Mouse (Mus musculus) embryonic facial prominence, embryonic 11.5 days (tissue): ENCODE measurements around the gene Tmem132c. TPM values are rescaled to one million over a fixed set of nuclear protein-coding genes. Genes with fewer than 3 reads are reported as not detected.

ENCODE experiments used
- ATAC-seq: fragments of 200-750 bp; cut with Nextera tagmentation; replicated peaks from 2 replicates; pipeline ENCODE4 v1.8.0; 2017; ENCODE audit warnings: low read depth; ENCODE audit not compliant: insufficient number of reproducible peaks, low FRiP score, low TSS enrichment
- DNase-seq: peaks from one replicate; pipeline ENCODE4 v3.0.0-alpha.2; 2015; ENCODE audit warnings: low spot score
- H3K27ac ChIP-seq: fragments of 300-500 bp; sonication (generic); replicated peaks from 2 replicates; pipeline ENCODE4 v1.5.1; 2014; ENCODE audit warnings: mild to moderate bottlenecking, low read depth, low read length, control low read depth
- H3K27me3 ChIP-seq: fragments of 300-500 bp; sonication (generic); 2 replicates; pipeline ENCODE4 v1.6.1; 2014; ENCODE audit warnings: mild to moderate bottlenecking, low read length, moderate library complexity, mixed read lengths; ENCODE audit not compliant: control insufficient read depth, insufficient read depth
- H3K36me3 ChIP-seq: fragments of 300-500 bp; sonication (generic); replicated peaks from 2 replicates; pipeline ENCODE4 v1.6.1; 2014; ENCODE audit warnings: low read depth, mild to moderate bottlenecking, low read length, moderate library complexity, mixed read lengths; ENCODE audit not compliant: control insufficient read depth, insufficient read depth
- H3K4me1 ChIP-seq: fragments of 300-500 bp; sonication (generic); 2 replicates; pipeline ENCODE4 v1.6.1; 2014; ENCODE audit warnings: low read length, mixed read lengths; ENCODE audit not compliant: control insufficient read depth, insufficient read depth
- H3K4me2 ChIP-seq: fragments of 300-500 bp; sonication (generic); 2 replicates; pipeline ENCODE4 v1.6.1; 2014; ENCODE audit warnings: low read depth, mild to moderate bottlenecking, control low read depth, low read length, moderate library complexity
- H3K4me3 ChIP-seq: fragments of 300-500 bp; sonication (generic); 2 replicates; pipeline ENCODE4 v1.5.1; 2014; ENCODE audit warnings: low read depth, low read length, control low read depth
- H3K9ac ChIP-seq: fragments of 300-500 bp; sonication (generic); replicated peaks from 2 replicates; pipeline ENCODE4 v1.6.1; 2014; ENCODE audit warnings: mild to moderate bottlenecking, control low read depth, low read length
- H3K9me3 ChIP-seq: fragments of 300-500 bp; sonication (generic); replicated peaks from 2 replicates; pipeline ENCODE4 v1.6.1; 2016; ENCODE audit warnings: mild to moderate bottlenecking, low read length, inconsistent platforms, mixed read lengths; ENCODE audit not compliant: control insufficient read depth
- WGBS: fragments of 180-500 bp; shearing (Covaris S2); extraction: QIAGEN DNeasy Blood & Tissue Kit; methylation state at CpG from one replicate; pipeline ENCODE4 v1.1.7; 2014; 5-methylcytosine and 5-hydroxymethylcytosine counted together
- polyA plus RNA-seq: library from polyadenylated mRNA; unstranded; fragments of >200 nt; fragmentation: Nextera tagmentation; extraction: Ambion mirVana; gene quantifications from 2 replicates; pipeline ENCODE4 v1.2.1, GENCODE M21; 2014

Gene Tmem132c
- polyA plus RNA-seq, 1 experiment from 2014 or later, result 31.0 TPM

GRCm38 (mm10) chr5:127235203-127235602 lies 6.4 kb upstream of the Tmem132c start:
- WGBS, result 3% methylated on average over 11 of the region's 11 CpGs
- peak; percentile 93 for DNase-seq
- peak; percentile 70 for ATAC-seq
- Histone ChIP-seq H3K4me2 (no peak overlapping the region; the same call in 1 of the 2 replicates), H3K9me3 (no peaks in the 10 kb centered on the region), H3K36me3 (no peaks in the 10 kb centered on the region), H3K27ac (no peak overlapping the region), H3K4me1 (no peaks in the 10 kb centered on the region), H3K27me3 (peaks cover 2% of the 10 kb centered on the region; the same call in 1 of the 2 replicates), H3K4me3 (no peak overlapping the region), H3K9ac (no peak overlapping the region)

DNA sequence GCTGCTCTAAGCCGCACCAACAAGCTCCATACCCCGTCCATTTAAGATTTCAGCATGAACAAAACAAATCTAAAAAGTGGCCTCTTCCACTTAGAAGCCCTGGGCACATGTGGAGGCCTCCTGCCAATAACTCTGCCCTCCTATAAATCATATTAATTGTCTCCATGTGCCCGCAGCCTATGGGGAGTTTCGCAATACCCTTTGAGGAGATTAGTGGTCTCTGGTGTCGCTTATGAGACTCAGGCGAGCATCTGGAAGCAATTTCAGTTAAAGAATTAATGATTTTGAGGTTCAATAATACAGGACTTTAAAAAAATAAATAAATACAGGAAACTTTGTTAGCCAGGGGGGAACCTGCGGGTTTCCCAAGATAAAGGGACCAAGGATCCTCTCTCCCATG lies 1.9 kb upstream of the Tmem132c start:
- 26% methylated on average over 7 of the region's 7 CpGs for WGBS
- no peaks in the 10 kb centered on the region for H3K9me3 ChIP-seq
- DNase-seq, result peak; percentile 95
- H3K4me2 ChIP-seq, result no peak overlapping the region
- 0 out of 2 replicates have a peak, but pooled peaks cover 4% of the 10 kb centered on the region for H3K4me1 ChIP-seq
- H3K36me3 ChIP-seq, result no peaks in the 10 kb centered on the region
- no peak overlapping the region for H3K9ac ChIP-seq
- no peak overlapping the region for H3K27ac ChIP-seq
- ATAC-seq, result no peak
- H3K27me3 ChIP-seq, result peaks cover 5% of the 10 kb centered on the region; the same call in 1 of the 2 replicates
- no peak overlapping the region for H3K4me3 ChIP-seq

- no peak overlapping the region; the same call in 1 of the 2 replicates for H3K9ac ChIP-seq
- no peak overlapping the region for H3K27ac ChIP-seq
- WGBS, result 16% methylated on average over 4 of the region's 4 CpGs
- peak overlapping the region; percentile 88 for H3K4me2 ChIP-seq
- ATAC-seq, result no peak
- no peaks in the 10 kb centered on the region for H3K36me3 ChIP-seq
- H3K4me1 ChIP-seq, result 0 out of 2 replicates have a peak, but pooled peaks cover 4% of the 10 kb centered on the region
- H3K9me3 ChIP-seq, result no peaks in the 10 kb centered on the region
- H3K4me3 ChIP-seq, result 0 out of 2 replicates have a peak overlapping the region, but pooled peaks have one; percentile 68
- no peak for DNase-seq
- H3K27me3 ChIP-seq, result peaks cover 5% of the 10 kb centered on the region; the same call in 1 of the 2 replicates
Observed at GRCm38 (mm10) chr5:127240646-127241045, 962 bp upstream of the Tmem132c start.

GRCm38 (mm10) chr5:127241925-127242762 lies 536 bp downstream of the Tmem132c start:
- Histone ChIP-seq H3K27ac (peak overlapping the region; percentile 62), H3K27me3 (peaks cover 3% of the 10 kb centered on the region; the same call in 1 of the 2 replicates), H3K36me3 (no peaks in the 10 kb centered on the region), H3K4me3 (peak overlapping the region; percentile 68), H3K9me3 (no peaks in the 10 kb centered on the region), H3K9ac (peak overlapping the region; percentile 61), H3K4me1 (0 out of 2 replicates have a peak, but pooled peaks cover 4% of the 10 kb centered on the region), H3K4me2 (peak overlapping the region; percentile 88)
- ATAC-seq (peak; percentile 77), DNase-seq (peak; percentile 62)
- WGBS, result under 1% methylated on average over 70 of the region's 73 CpGs

DNA sequence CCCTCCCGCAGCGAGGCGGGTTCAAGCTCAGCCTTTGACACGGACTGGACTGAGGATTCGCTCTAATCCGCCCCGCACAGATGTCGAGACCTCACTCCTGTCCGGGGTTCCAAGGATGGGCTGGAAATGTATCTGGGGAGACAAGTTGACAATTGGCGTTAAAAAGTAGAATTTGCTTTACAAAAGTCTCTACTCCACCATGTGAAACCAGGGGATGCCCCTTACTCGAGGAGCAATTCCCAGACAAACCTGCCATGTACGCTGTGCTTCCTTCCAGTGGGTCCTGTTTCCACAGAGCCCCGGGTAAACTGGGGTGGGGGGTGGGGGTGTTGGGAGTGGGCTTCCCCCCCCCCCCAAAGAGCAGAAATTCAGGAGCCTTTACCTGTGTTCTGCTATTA lies 1.2 kb downstream of the Tmem132c start:
- 0 out of 2 replicates have a peak, but pooled peaks cover 4% of the 10 kb centered on the region for H3K4me1 ChIP-seq

DNA sequence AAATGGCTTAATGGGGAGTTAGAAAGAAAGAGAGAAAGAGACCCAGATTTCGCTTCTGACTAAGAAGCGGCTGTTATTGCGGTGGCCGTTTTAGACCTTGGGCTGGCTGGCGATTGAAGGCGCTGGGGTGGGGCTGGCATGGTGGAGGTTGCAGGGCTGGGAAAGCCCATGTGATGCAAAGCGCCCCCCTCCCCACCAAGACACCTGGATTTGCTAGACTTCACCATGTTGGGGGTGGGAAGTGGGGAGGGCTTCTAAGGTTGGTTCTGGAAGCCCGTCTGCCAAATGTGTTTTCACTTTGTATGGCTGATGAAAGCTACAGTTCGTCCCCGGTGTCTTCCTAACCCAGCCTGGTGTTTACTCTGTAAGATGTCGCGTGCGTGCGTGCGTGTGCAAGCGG lies 1.6 kb downstream of the Tmem132c start:
- 0 out of 2 replicates have a peak, but pooled peaks cover 4% of the 10 kb centered on the region for H3K4me1 ChIP-seq
- peak overlapping the region; percentile 68 for H3K4me3 ChIP-seq
- H3K9ac ChIP-seq, result peak overlapping the region; percentile 61
- H3K27me3 ChIP-seq, result peaks cover 3% of the 10 kb centered on the region; the same call in 1 of the 2 replicates
- DNase-seq (peak; percentile 43), ATAC-seq (no peak)
- H3K4me2 ChIP-seq, result peak overlapping the region; percentile 88
- H3K27ac ChIP-seq, result no peak overlapping the region
- H3K36me3 ChIP-seq, result no peaks in the 10 kb centered on the region
- under 1% methylated on average over 16 of the region's 16 CpGs for WGBS
- H3K9me3 ChIP-seq, result no peaks in the 10 kb centered on the region

More for the DNA sequence above, 1.2 kb downstream of the Tmem132c start:
- Histone ChIP-seq H3K9me3 (no peaks in the 10 kb centered on the region), H3K36me3 (no peaks in the 10 kb centered on the region), H3K4me3 (peak overlapping the region; percentile 68), H3K4me2 (peak overlapping the region; percentile 88), H3K27ac (no peak overlapping the region), H3K27me3 (peaks cover 3% of the 10 kb centered on the region; the same call in 1 of the 2 replicates), H3K9ac (peak overlapping the region; percentile 61)
- no peak for ATAC-seq
- 2% methylated on average over 13 of the region's 13 CpGs for WGBS
- peak; percentile 33 for DNase-seq

DNA sequence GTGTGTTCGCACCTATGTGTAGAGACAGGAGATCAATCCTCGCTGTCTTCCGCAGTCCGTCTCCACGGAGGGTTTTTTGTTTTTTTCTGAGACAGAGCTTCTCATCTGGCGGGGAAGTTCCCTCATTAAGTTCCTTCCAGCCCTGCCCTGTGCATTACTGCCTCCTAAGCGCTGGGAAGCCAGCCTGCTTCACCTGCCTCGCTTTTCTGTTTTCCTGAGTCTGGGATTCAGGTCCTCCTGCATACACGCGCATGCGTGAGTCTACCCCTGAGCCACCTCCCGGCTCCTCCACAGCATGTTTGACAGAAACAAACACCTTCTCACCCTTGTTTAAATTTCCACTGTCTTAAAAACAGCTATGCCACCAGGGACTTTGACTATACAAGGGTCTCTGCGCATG lies 2.0 kb downstream of the Tmem132c start:
- H3K36me3 ChIP-seq, result no peaks in the 10 kb centered on the region
- peak overlapping the region; percentile 88 for H3K4me2 ChIP-seq
- 5% methylated on average over 13 of the region's 13 CpGs for WGBS
- peak; percentile 28 for DNase-seq
- H3K27me3 ChIP-seq, result peaks cover 3% of the 10 kb centered on the region; the same call in 1 of the 2 replicates
- H3K27ac ChIP-seq, result no peak overlapping the region
- H3K9ac ChIP-seq, result peak overlapping the region; percentile 61
- H3K4me3 ChIP-seq, result peak overlapping the region; percentile 68
- 0 out of 2 replicates have a peak, but pooled peaks cover 4% of the 10 kb centered on the region for H3K4me1 ChIP-seq
- ATAC-seq, result no peak
- H3K9me3 ChIP-seq, result no peaks in the 10 kb centered on the region

GRCm38 (mm10) chr5:127253263-127253662 lies 11.7 kb downstream of the Tmem132c start:
- Histone ChIP-seq H3K27me3 (no peaks in the 10 kb centered on the region), H3K4me3 (no peak overlapping the region), H3K4me1 (no peaks in the 10 kb centered on the region), H3K27ac (no peak overlapping the region), H3K9me3 (no peaks in the 10 kb centered on the region), H3K9ac (no peak overlapping the region), H3K36me3 (no peaks in the 10 kb centered on the region), H3K4me2 (no peak overlapping the region)
- no peak for ATAC-seq
- DNase-seq, result no peak
- 62% methylated on average over 2 of the region's 2 CpGs for WGBS
